Mouse (Mus musculus): ENCODE measurements around the gene 4922502D21Rik.

Gene 4922502D21Rik

GRCm38 (mm10) chr6:129314655-129315168 lies 16.9 kb downstream of the 4922502D21Rik start:
- DNase-seq (ENCODE audit: low read depth, low spot score), result no peak

- no peak for DNase-seq (ENCODE audit: low read depth, low spot score)
Measured at GRCm38 (mm10) chr6:129312499-129312898, 19.1 kb downstream of the 4922502D21Rik start.

GRCm38 (mm10) chr6:129304180-129304579 lies 27.4 kb downstream of the 4922502D21Rik start:
- no peak for DNase-seq (ENCODE audit: low read depth, low spot score)

- no peak for DNase-seq (ENCODE audit: low read depth, low spot score)
Measured at GRCm38 (mm10) chr6:129288708-129289107, 42.9 kb downstream of the 4922502D21Rik start.

DNA sequence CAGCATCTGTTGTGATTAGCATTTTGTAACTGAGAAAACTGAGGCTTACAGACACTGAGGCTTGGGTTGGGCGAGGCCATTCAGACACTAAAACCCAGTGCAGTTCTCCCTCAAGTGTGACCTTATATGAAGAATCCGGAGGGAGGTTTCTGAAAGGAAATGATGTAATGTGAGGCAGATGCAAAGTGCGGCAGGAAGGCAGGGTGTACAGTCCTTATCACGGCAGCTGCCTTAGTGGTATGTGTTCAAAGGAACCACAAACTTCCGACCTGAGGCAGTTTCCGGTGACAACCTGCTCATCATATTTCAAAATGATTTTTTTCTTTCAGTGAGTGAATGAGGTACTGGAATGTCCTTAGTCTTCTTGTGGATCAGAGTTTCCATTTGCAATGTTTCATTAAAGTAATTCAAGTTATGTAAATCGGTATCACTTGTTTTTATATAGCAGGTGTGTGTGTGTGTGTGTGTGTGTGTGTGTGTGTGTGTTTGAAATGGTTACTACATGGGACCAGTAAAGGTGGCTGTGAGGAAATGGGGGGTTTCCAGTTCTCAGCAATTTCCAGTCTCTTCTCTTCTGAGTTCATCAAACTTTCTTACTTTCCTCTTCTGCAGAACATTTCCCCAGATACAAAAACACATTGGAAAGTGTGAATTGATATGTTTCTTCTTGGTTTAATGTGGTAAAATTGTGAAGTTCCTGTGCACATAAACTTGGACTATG lies 47.1 kb downstream of the 4922502D21Rik start:
- DNase-seq (ENCODE audit: low read depth, low spot score), result no peak

- DNase-seq (ENCODE audit: low read depth, low spot score), result no peak
Measured at GRCm38 (mm10) chr6:129283271-129283670, 48.3 kb downstream of the 4922502D21Rik start.

DNA sequence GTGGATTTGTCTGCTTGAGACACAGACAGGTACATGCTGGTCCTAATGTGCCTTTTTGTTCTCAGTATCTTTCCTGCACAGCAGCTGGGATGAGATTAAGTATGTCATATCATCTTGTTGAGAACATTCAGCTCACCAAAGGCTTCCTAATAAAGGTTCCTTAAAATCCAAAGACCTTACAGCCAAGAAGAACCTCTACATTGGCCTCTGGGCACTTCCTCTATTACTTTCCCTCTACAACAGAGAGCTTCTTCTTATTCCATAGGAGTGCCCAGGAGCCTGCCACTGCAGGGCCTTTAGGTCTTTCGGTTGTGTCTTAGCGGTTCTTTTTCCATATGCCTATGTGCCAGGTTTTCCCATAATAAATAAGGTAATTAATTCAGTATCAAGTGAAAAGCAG lies 55.1 kb downstream of the 4922502D21Rik start:
- no peak for DNase-seq (ENCODE audit: low read depth, low spot score)

DNA sequence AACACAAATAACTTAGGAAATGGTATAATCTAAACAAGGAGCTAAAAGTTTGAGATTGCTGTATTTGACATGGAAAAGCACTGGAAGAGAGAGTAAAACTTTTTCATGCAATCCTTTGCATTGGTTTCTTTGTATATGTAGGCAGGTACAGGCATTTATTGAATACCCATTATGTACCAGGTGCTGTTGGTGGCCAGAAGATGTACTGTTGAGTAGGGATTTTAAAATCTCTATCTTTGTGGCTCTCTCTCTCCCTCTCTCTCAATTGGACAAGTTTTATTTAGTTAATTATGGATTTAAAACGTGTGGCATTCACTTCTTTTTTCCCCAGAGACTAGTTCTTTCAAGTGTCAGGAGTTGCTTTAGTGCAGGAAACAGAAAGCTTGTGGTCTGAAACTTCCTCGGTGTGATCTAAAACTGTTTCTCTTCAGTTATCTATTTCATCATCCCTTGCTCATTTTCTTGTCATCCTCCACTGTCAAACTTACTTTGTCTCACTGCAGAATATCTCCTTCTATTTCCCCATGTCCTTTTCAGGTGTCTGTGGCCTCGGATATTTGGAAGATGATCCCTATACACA lies 55.9 kb downstream of the 4922502D21Rik start:
- DNase-seq (ENCODE audit: low read depth, low spot score), result no peak

- DNase-seq (ENCODE audit: low read depth, low spot score), result no peak
Measured at GRCm38 (mm10) chr6:129275220-129275619, 56.4 kb downstream of the 4922502D21Rik start, which contains the start of gene Cd69. Gene Cd69, minus strand, starts transcription at chr6:129275436.

DNA sequence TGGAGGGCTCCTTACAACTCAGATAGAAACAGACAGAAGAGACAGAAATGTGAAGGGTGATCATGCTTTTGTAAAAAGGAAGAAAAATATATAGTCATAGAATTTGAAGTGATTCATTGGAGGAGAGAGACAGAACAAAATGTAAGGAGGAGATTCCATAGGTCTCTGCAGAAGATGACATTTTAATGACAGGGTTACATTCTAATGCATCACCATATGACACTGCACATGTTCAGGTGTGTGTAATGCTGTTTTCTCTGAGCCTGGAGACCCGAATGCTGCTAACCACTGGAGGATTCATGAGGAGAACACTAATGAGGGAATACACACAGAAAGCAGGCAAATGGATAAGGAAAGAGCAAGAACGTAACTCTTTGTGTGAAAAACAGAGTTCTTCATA lies 57.1 kb downstream of the 4922502D21Rik start:
- DNase-seq (ENCODE audit: low read depth, low spot score), result no peak

DNA sequence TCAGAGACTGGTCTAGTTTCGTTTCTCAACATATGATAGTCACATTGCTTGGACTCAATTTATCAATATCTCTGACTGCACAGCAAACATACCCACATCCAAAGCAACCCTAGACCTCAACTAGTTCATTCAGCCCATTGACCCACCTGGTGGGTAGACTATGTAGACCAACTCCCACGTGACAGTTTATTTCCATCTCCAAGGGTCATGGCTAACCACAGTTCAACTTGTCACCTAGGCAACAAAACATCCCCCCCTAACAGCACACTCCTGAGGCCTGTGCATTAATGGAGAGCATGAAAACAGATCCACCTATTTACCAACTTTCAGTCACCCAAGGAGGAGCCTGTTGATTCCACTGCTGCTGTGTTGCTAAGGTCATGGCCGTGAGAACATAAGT lies 57.9 kb downstream of the 4922502D21Rik start:
- DNase-seq (ENCODE audit: low read depth, low spot score), result no peak

Data from R1 (cell line).